Mouse (Mus musculus): ENCODE measurements around the gene Cldn7. TPM values are rescaled to one million over a fixed set of nuclear protein-coding genes. Genes with fewer than 3 reads are reported as not detected.

Gene Cldn7
- polyA plus RNA-seq, 1 experiment from 2014 or later, result 7.4 TPM

DNA sequence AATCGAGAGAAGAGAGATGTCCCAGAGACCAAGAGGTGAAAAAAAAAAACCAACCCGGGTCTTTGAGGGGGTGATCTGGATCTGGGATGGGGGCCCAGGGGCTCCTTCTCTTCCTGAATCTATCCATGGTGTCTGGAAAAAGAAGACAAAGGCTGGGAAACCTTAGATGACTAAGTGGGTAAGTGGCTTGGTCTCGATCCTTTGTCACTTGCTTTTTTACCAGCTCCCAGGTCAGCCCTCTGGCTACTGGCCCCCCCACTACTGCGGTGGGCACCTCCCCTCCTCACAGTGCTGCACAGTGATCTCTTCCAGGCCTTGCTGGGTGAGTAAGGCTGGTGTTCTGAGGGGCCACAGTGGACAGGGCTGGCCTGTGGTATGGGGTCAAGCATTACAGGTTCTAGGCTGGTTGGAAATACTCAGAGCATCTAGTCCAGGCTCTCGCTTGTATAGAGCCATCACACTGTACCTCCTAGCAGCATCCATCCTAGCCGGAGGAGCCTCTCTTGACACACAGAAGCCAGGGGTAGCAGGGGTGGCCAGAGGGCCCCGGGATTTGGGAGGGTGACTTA is 52.7 kb downstream of the Cldn7 start:
- ATAC-seq (ENCODE audit: extremely low read depth, insufficient number of reproducible peaks, low FRiP score, low TSS enrichment), result no peak
- Histone ChIP-seq H3K4me3 (no peak overlapping the region), H3K36me3 (peaks cover 20% of the 10 kb centered on the region), H3K27ac (replicated peaks) (no peak overlapping the region), H3K4me2 (peak overlapping the region; percentile 86; the same call in 1 of the 2 replicates), H3K27me3 (replicated peaks) (no peaks in the 10 kb centered on the region), H3K4me1 (peaks cover 73% of the 10 kb centered on the region), H3K9me3 (no peaks in the 10 kb centered on the region), H3K9ac (peak overlapping the region; percentile 90)
- 37% methylated on average over 7 of the region's 7 CpGs for WGBS

MicroRNA genes within 50 kb of the gene (microRNA counts, 519-probe panel; counts per million panel counts)
- microRNA mmu-miR-324-3p, result 209 counts per million, percentile 61 among the panel's probes with 10 or more counts
- microRNA mmu-miR-324-5p, result 4,226 counts per million, percentile 77 among the panel's probes with 10 or more counts

Small RNA genes lying within 50 kb of the gene (microRNA-seq; reads per million reads assigned to microRNA genes)
- not detected for gene Gm44349
- 2,690 reads per million, percentile 87 among the genes with 10 or more reads in this experiment for gene Mir324

Other genes with a start within 250 kb of the Cldn7 start
- 16.1 and 19.1 TPM in 2 replicates for gene Polr2a, start 206.1 kb upstream of the Cldn7 start, polyA plus RNA-seq (2015; fragmentation: Nextera tagmentation; extraction: Ambion mirVana)
- gene Slc35g3, start 202.8 kb upstream of the Cldn7 start, polyA plus RNA-seq (2015; fragmentation: Nextera tagmentation; extraction: Ambion mirVana), result 0.19 and 0.51 TPM in 2 replicates
- gene Zbtb4, start 198.9 kb upstream of the Cldn7 start, polyA plus RNA-seq (2015; fragmentation: Nextera tagmentation; extraction: Ambion mirVana), result 2.7 and 3.1 TPM in 2 replicates
- gene Chrnb1, start 168.8 kb upstream of the Cldn7 start, polyA plus RNA-seq (2015; fragmentation: Nextera tagmentation; extraction: Ambion mirVana), result 6.8 and 7.9 TPM in 2 replicates
- 2.0 and 2.3 TPM in 2 replicates for gene Fgf11, start 162.9 kb upstream of the Cldn7 start, polyA plus RNA-seq (2015; fragmentation: Nextera tagmentation; extraction: Ambion mirVana)
- gene Tmem102, start 159.2 kb upstream of the Cldn7 start, polyA plus RNA-seq (2015; fragmentation: Nextera tagmentation; extraction: Ambion mirVana), result 1.8 and 1.9 TPM in 2 replicates
- not detected in 2 replicates for gene Gm39566, start 149.5 kb upstream of the Cldn7 start, polyA plus RNA-seq (2015; fragmentation: Nextera tagmentation; extraction: Ambion mirVana)
- not detected in 2 replicates for gene Spem2, start 146.3 kb upstream of the Cldn7 start, polyA plus RNA-seq (2015; fragmentation: Nextera tagmentation; extraction: Ambion mirVana)
- gene Spem1, start 142.6 kb upstream of the Cldn7 start, polyA plus RNA-seq (2015; fragmentation: Nextera tagmentation; extraction: Ambion mirVana), result not detected in 2 replicates
- gene Nlgn2, start 127.0 kb upstream of the Cldn7 start, polyA plus RNA-seq (2015; fragmentation: Nextera tagmentation; extraction: Ambion mirVana), result 2.0 and 2.4 TPM in 2 replicates
- 330 and 361 TPM in 2 replicates for gene Tmem256, start 126.3 kb upstream of the Cldn7 start, polyA plus RNA-seq (2015; fragmentation: Nextera tagmentation; extraction: Ambion mirVana)
- gene Plscr3, start 118.4 kb upstream of the Cldn7 start, polyA plus RNA-seq (2015; fragmentation: Nextera tagmentation; extraction: Ambion mirVana), result 75.4 and 76.2 TPM in 2 replicates
- 0.38 and 0.56 TPM in 2 replicates for gene Tnk1, start 106.0 kb upstream of the Cldn7 start, polyA plus RNA-seq (2015; fragmentation: Nextera tagmentation; extraction: Ambion mirVana)
- not detected in 2 replicates for gene Tmem95, start 86.8 kb upstream of the Cldn7 start, polyA plus RNA-seq (2015; fragmentation: Nextera tagmentation; extraction: Ambion mirVana)
- 3.9 TPM in 2 replicates for gene Kctd11, start 83.4 kb upstream of the Cldn7 start, polyA plus RNA-seq (2015; fragmentation: Nextera tagmentation; extraction: Ambion mirVana)
- 7.0 and 8.2 TPM in 2 replicates for gene Acap1, start 69.2 kb upstream of the Cldn7 start, polyA plus RNA-seq (2015; fragmentation: Nextera tagmentation; extraction: Ambion mirVana)
- gene 2810408A11Rik, start 63.8 kb upstream of the Cldn7 start, polyA plus RNA-seq (2015; fragmentation: Nextera tagmentation; extraction: Ambion mirVana), result 4.0 and 4.1 TPM in 2 replicates
- gene Neurl4, start 63.7 kb upstream of the Cldn7 start, polyA plus RNA-seq (2015; fragmentation: Nextera tagmentation; extraction: Ambion mirVana), result 7.8 and 8.1 TPM in 2 replicates
- gene Gps2, start 50.9 kb upstream of the Cldn7 start, polyA plus RNA-seq (2015; fragmentation: Nextera tagmentation; extraction: Ambion mirVana), result 45.0 and 52.2 TPM in 2 replicates
- 1,157 and 1,215 TPM in 2 replicates for gene Eif5a, start 42.8 kb upstream of the Cldn7 start, polyA plus RNA-seq (2015; fragmentation: Nextera tagmentation; extraction: Ambion mirVana)
- gene Ybx2, start 29.0 kb upstream of the Cldn7 start, polyA plus RNA-seq (2015; fragmentation: Nextera tagmentation; extraction: Ambion mirVana), result 3.1 TPM in 2 replicates
- gene Slc2a4, start 16.6 kb upstream of the Cldn7 start, polyA plus RNA-seq (2015; fragmentation: Nextera tagmentation; extraction: Ambion mirVana), result 25.8 and 30.3 TPM in 2 replicates
- gene Ctdnep1, start 16.4 kb downstream of the Cldn7 start, polyA plus RNA-seq (2015; fragmentation: Nextera tagmentation; extraction: Ambion mirVana), result 21.0 and 21.1 TPM in 2 replicates
- gene Elp5, start 17.7 kb downstream of the Cldn7 start, polyA plus RNA-seq (2015; fragmentation: Nextera tagmentation; extraction: Ambion mirVana), result 111 and 119 TPM in 2 replicates
- gene Gabarap, start 26.4 kb downstream of the Cldn7 start, polyA plus RNA-seq (2015; fragmentation: Nextera tagmentation; extraction: Ambion mirVana), result 456 and 466 TPM in 2 replicates
- gene Phf23, start 31.0 kb downstream of the Cldn7 start, polyA plus RNA-seq (2015; fragmentation: Nextera tagmentation; extraction: Ambion mirVana), result 43.8 and 47.9 TPM in 2 replicates
- 20.7 and 22.0 TPM in 2 replicates for gene Dvl2, start 35.8 kb downstream of the Cldn7 start, polyA plus RNA-seq (2015; fragmentation: Nextera tagmentation; extraction: Ambion mirVana)
- gene Acadvl, start 50.6 kb downstream of the Cldn7 start, polyA plus RNA-seq (2015; fragmentation: Nextera tagmentation; extraction: Ambion mirVana), result 131 and 140 TPM in 2 replicates
- gene Dlg4, start 52.2 kb downstream of the Cldn7 start, polyA plus RNA-seq (2015; fragmentation: Nextera tagmentation; extraction: Ambion mirVana), result 4.7 and 5.1 TPM in 2 replicates
- 0.24 TPM in 1 of 2 replicates, not detected in the other for gene Asgr1, start 89.3 kb downstream of the Cldn7 start, polyA plus RNA-seq (2015; fragmentation: Nextera tagmentation; extraction: Ambion mirVana)
- 0.18 TPM in 1 of 2 replicates, not detected in the other for gene Asgr2, start 127.9 kb downstream of the Cldn7 start, polyA plus RNA-seq (2015; fragmentation: Nextera tagmentation; extraction: Ambion mirVana)
- gene Mgl2, start 165.6 kb downstream of the Cldn7 start, polyA plus RNA-seq (2015; fragmentation: Nextera tagmentation; extraction: Ambion mirVana), result 0.53 and 0.67 TPM in 2 replicates
- gene Clec10a, start 191.4 kb downstream of the Cldn7 start, polyA plus RNA-seq (2015; fragmentation: Nextera tagmentation; extraction: Ambion mirVana), result 0.31 and 0.43 TPM in 2 replicates
- gene Slc16a11, start 248.0 kb downstream of the Cldn7 start, polyA plus RNA-seq (2015; fragmentation: Nextera tagmentation; extraction: Ambion mirVana), result 0.28 and 0.60 TPM in 2 replicates

Data from heart, embryonic 13.5 days (tissue).